Mouse (Mus musculus) limb, embryonic 11.5 days (tissue): ENCODE measurements around the gene Gm45785. TPM values are rescaled to one million over a fixed set of nuclear protein-coding genes. Genes with fewer than 3 reads are reported as not detected.

Source experiments
- ATAC-seq: fragments of 200-750 bp; cut with Nextera tagmentation; 2 replicates; pipeline ENCODE4 v1.8.0; 2017; ENCODE audit warnings: low read depth; ENCODE audit not compliant: insufficient number of reproducible peaks, low FRiP score, low TSS enrichment
- DNase-seq: peaks from one replicate; pipeline ENCODE4 v3.0.0-alpha.2; 2015; ENCODE audit warnings: low spot score
- H3K27ac ChIP-seq: fragments of 300-500 bp; sonication (generic); replicated peaks from 2 replicates; pipeline ENCODE4 v1.5.1; 2014; ENCODE audit warnings: low read depth, mild to moderate bottlenecking, low read length
- H3K27me3 ChIP-seq: fragments of 300-500 bp; sonication (generic); 2 replicates; pipeline ENCODE4 v1.6.1; 2014; ENCODE audit warnings: mild to moderate bottlenecking, low read length, mixed read lengths; ENCODE audit not compliant: control insufficient read depth, insufficient read depth
- H3K36me3 ChIP-seq: fragments of 300-500 bp; sonication (generic); 2 replicates; pipeline ENCODE4 v1.6.1; 2014; ENCODE audit warnings: mild to moderate bottlenecking, low read length, moderate library complexity, mixed read lengths; ENCODE audit not compliant: control insufficient read depth, insufficient read depth
- H3K4me1 ChIP-seq: fragments of 300-500 bp; sonication (generic); 2 replicates; pipeline ENCODE4 v1.6.1; 2014; ENCODE audit warnings: low read length, mixed read lengths; ENCODE audit not compliant: control insufficient read depth, insufficient read depth
- H3K4me2 ChIP-seq: fragments of 300-500 bp; sonication (generic); 2 replicates; pipeline ENCODE4 v1.6.1; 2014; ENCODE audit warnings: low read depth, mild to moderate bottlenecking, moderate library complexity; ENCODE audit not compliant: severe bottlenecking
- H3K4me3 ChIP-seq: fragments of 300-500 bp; sonication (generic); 2 replicates; pipeline ENCODE4 v1.5.1; 2014; ENCODE audit warnings: low read depth, low read length
- H3K9ac ChIP-seq: fragments of 300-500 bp; sonication (generic); 2 replicates; pipeline ENCODE4 v1.6.1; 2014; ENCODE audit warnings: mild to moderate bottlenecking, low read length
- H3K9me3 ChIP-seq: fragments of 300-500 bp; sonication (generic); 2 replicates; pipeline ENCODE4 v1.6.1; 2016; ENCODE audit warnings: low read length; ENCODE audit not compliant: control insufficient read depth
- whole genome bisulfite sequencing: fragments of 180-500 bp; shearing (Covaris S2); extraction: QIAGEN DNeasy Blood & Tissue Kit; methylation state at CpG from one replicate; pipeline ENCODE4 v1.1.7; 2014; 5-methylcytosine and 5-hydroxymethylcytosine counted together
- polyA plus RNA-seq: library from polyadenylated mRNA; unstranded; fragments of >200 nt; fragmentation: Nextera tagmentation; extraction: Ambion mirVana; gene quantifications from 2 replicates; pipeline ENCODE4 v1.2.1, GENCODE M21; 2014

The Gm45785 gene
- polyA plus RNA-seq, 1 experiment from 2014 or later = not detected

DNA sequence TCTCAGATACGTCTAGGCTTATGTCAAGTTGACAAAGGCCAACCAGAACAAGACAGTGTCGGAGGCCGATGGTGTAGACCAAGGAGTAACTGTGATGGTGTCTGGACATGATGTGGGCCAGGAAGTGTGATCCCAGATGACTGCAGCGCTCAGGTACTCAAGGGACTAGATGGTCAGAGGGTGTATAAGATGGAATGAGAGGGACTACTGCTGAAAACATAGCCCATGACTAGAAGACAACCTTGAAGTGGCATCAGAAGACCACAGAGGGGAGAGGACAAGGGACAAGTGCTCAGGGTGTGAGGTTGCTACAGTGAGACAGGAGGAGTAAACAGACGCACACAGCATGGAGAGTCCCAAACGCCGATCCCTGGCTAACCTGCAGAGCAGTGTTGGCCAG, 12.3 kb downstream of the Gm45785 start:
- H3K9ac ChIP-seq = no peak overlapping the region
- H3K27me3 ChIP-seq = peaks cover 5% of the 10 kb centered on the region; the same call in 1 of the 2 replicates
- H3K9me3 ChIP-seq = no peaks in the 10 kb centered on the region
- no peak for DNase-seq
- H3K4me2 ChIP-seq = no peak overlapping the region
- WGBS = 77% methylated on average over 7 of the region's 7 CpGs
- H3K4me3 ChIP-seq = no peak overlapping the region
- no peaks in the 10 kb centered on the region for H3K4me1 ChIP-seq
- no peaks in the 10 kb centered on the region for H3K36me3 ChIP-seq
- no peak for ATAC-seq
- H3K27ac ChIP-seq = no peak overlapping the region

GRCm38 (mm10) chr7:140840750-140841735, 15.1 kb downstream of the Gm45785 start:
- Histone ChIP-seq H3K36me3 (no peaks in the 10 kb centered on the region), H3K4me1 (no peaks in the 10 kb centered on the region), H3K9ac (no peak overlapping the region), H3K27ac (no peak overlapping the region), H3K27me3 (peaks cover 5% of the 10 kb centered on the region; the same call in 1 of the 2 replicates), H3K4me3 (no peak overlapping the region), H3K4me2 (no peak overlapping the region), H3K9me3 (no peaks in the 10 kb centered on the region)
- 38% methylated on average over 18 of the region's 19 CpGs for WGBS
- ATAC-seq (no peak), DNase-seq (no peak)

GRCm38 (mm10) chr7:140839556-140839955, 16.6 kb downstream of the Gm45785 start:
- H3K4me1 ChIP-seq = no peaks in the 10 kb centered on the region
- H3K9me3 ChIP-seq = no peaks in the 10 kb centered on the region
- H3K4me3 ChIP-seq = no peak overlapping the region
- no peak for ATAC-seq
- H3K36me3 ChIP-seq = no peaks in the 10 kb centered on the region
- 52% methylated on average over 5 of the region's 5 CpGs for WGBS
- no peak overlapping the region for H3K9ac ChIP-seq
- H3K27ac ChIP-seq = no peak overlapping the region
- H3K27me3 ChIP-seq = peaks cover 5% of the 10 kb centered on the region; the same call in 1 of the 2 replicates
- H3K4me2 ChIP-seq = no peak overlapping the region
- no peak for DNase-seq

DNA sequence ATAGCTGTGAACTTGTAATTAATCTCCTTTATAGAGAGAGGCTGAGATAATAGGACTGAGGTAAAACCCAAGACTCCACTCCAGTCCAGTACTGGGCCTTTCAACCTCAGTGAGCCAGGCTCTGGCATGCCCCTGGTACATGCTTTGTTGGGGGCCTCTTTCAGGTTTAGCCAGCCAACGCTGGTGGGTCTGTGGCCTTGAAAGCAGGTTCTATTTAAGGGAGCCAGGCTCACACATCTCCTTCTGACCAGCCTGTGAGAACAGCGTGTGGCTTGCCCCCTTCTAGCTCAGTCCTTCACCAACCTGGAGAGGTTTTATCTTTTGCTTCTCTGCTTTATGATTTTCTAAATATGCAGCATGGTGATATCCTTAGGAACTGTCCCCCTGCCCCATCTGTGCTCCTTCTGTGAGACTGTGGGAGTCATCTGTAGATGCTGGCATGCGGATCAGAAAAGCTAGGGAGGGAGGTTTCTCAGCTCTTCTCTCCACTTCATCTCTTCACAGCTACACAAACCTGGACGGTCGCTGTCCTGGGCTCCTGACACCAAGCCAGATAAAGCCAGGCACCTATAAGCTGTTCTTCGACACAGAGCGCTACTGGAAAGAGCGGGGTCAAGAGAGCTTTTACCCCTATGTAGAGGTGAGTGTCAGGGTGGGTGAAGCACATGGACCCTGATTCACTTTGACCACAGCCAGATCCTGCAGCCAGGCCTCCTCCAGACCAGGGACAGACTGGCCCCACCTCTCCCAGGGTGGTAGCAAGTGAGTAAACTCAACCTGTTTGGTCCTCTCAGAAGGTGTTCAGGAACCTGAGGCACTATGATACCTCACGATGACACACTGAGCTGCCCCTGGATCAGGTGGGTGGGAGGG, 19.7 kb downstream of the Gm45785 start:
- no peak; the same call in 1 of the 2 replicates for ATAC-seq
- no peaks in the 10 kb centered on the region for H3K9me3 ChIP-seq
- no peak overlapping the region for H3K9ac ChIP-seq
- H3K4me2 ChIP-seq = no peak overlapping the region
- H3K27me3 ChIP-seq = peaks cover 5% of the 10 kb centered on the region; the same call in 1 of the 2 replicates
- H3K4me3 ChIP-seq = no peak overlapping the region
- 87% methylated on average over 9 of the region's 9 CpGs for WGBS
- no peaks in the 10 kb centered on the region for H3K4me1 ChIP-seq
- no peak for DNase-seq
- no peak overlapping the region for H3K27ac ChIP-seq
- H3K36me3 ChIP-seq = no peaks in the 10 kb centered on the region

GRCm38 (mm10) chr7:140835758-140836087, 20.4 kb downstream of the Gm45785 start:
- no peak for ATAC-seq
- 83% methylated on average over 2 of the region's 2 CpGs for WGBS
- Histone ChIP-seq H3K27me3 (peaks cover 4% of the 10 kb centered on the region; the same call in 1 of the 2 replicates), H3K9ac (no peak overlapping the region), H3K9me3 (no peaks in the 10 kb centered on the region), H3K4me3 (no peak overlapping the region), H3K36me3 (no peaks in the 10 kb centered on the region), H3K4me1 (no peaks in the 10 kb centered on the region), H3K27ac (no peak overlapping the region), H3K4me2 (no peak overlapping the region; the same call in 1 of the 2 replicates)
- DNase-seq = no peak

DNA sequence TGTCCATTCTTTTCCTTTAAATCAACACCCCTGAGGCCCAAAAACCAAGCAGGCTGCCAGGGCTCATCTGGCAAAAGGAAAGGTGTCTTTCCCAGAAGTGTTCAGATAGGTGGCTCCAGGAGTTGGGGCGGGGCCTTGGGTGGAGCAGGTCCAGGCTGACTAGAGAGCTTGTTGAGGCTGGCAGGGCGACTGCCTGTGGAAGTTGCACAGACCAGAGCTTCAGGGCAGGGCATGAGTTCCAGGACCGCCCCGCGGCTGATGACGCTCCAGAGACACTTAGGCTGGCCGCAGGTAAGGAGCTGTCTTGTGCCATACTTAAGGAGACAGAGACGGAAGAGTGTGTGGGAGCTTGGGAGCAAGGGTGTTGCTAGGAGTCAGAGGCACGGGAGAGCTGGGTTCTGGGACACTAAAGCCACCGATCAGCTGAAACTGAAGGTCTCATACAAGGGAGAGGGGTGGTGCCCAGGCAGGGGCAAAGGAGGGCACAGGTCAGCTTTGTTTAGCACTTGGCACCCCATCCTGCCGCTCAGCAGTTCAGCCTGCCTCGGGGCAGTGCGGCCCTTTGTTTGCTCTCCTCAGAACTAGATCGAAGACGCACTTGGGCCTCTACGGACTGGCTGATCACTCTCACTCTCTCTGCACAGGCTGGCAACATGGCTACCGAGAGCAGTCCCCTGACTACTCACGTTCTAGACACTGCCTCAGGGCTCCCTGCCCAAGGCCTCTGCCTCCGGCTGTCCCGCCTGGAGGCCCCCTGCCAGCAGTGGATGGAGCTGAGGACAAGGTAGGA, 21.0 kb downstream of the Gm45785 start, which contains the start of gene Urah:
TSS of gene Urah (plus strand) at position 51 of the 790 bp plus-strand sequence.
- no peak within 1 kb of the TSS for H3K9ac ChIP-seq
- no peak within 1 kb of the TSS for H3K27ac ChIP-seq
- no peaks in the 10 kb centered on the region for H3K27me3 ChIP-seq
- ATAC-seq (no peak), DNase-seq (no peak)
- no peak within 1 kb of the TSS; the same call in 1 of the 2 replicates for H3K4me2 ChIP-seq
- no peak within 1 kb of the TSS for H3K4me3 ChIP-seq
- WGBS = 47% methylated on average over 20 of the region's 20 CpGs
- no peaks in the 10 kb centered on the region for H3K9me3 ChIP-seq
- no peaks in the 10 kb centered on the region for H3K36me3 ChIP-seq
- no peaks in the 10 kb centered on the region for H3K4me1 ChIP-seq

DNA sequence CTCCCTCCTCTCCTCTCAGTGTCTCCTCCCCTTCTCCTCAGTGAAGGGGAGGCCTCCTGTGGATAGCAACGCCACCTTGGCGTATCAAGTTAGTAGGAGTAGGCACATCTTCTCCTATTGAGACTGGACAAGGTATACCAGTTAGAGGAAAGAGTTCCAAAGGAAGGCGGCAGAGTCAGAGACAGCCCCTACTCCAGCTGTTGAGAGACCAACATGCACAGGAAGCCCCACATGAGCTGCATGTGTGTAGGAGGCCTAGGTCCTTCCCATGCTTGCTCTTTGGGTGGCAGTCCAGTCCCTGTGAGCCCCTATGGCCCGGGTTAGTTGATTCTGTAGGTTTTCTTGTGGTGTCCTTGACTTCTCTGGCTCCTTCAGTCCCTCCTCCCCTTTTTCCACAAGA, 22.8 kb downstream of the Gm45785 start:
- Histone ChIP-seq H3K27me3 (no peaks in the 10 kb centered on the region), H3K9me3 (no peaks in the 10 kb centered on the region), H3K9ac (no peak overlapping the region), H3K4me1 (no peaks in the 10 kb centered on the region), H3K36me3 (no peaks in the 10 kb centered on the region), H3K4me3 (no peak overlapping the region), H3K4me2 (no peak overlapping the region), H3K27ac (no peak overlapping the region)
- no peak for ATAC-seq
- DNase-seq = no peak
- WGBS = 79% methylated on average over 4 of the region's 4 CpGs

- H3K27ac ChIP-seq = no peak overlapping the region
- no peaks in the 10 kb centered on the region for H3K4me1 ChIP-seq
- no peaks in the 10 kb centered on the region for H3K36me3 ChIP-seq
- H3K9me3 ChIP-seq = no peaks in the 10 kb centered on the region
- 82% methylated on average over 6 of the region's 6 CpGs for WGBS
- H3K9ac ChIP-seq = no peak overlapping the region
- no peak overlapping the region for H3K4me2 ChIP-seq
- ATAC-seq (no peak), DNase-seq (no peak)
- no peaks in the 10 kb centered on the region for H3K27me3 ChIP-seq
- H3K4me3 ChIP-seq = no peak overlapping the region
Measured at GRCm38 (mm10) chr7:140831447-140831846, 24.7 kb downstream of the Gm45785 start.
